Mouse (Mus musculus) megakaryocyte, embryonic 14.5 days (primary cell): Measurements from ENCODE around the gene Zcchc10.

Source experiments
- FLI1 ChIP-seq: IDR thresholded peaks from 2 replicates; pipeline ENCODE4 v1.6.1; 2012; ENCODE audit warnings: low read length, inconsistent platforms, mixed read lengths
- GATA1 ChIP-seq: IDR thresholded peaks from 3 replicates; pipeline ENCODE4 v1.6.1; 2012; ENCODE audit warnings: mixed read lengths, low read length, inconsistent platforms, borderline replicate concordance

- no peak for TF ChIP-seq GATA1
- TF ChIP-seq FLI1 = peak; percentile 87
Measured at GRCm38 (mm10) chr11:53300330-53301166, 23.9 kb upstream of the Zcchc10 start, which contains the start of gene Hspa4.
